Mouse (Mus musculus): ENCODE measurements at regions not wholly inside any gene's neighbourhood (a gene's known extent, or its start where the extent isn't known, plus 50 kb on each side); places are given as distances from the start of the nearest gene placed in this dataset.
"Not testable (repeated sequence)": the region's sequence is repeated elsewhere in the genome, so short reads cannot be mapped to it uniquely, and the experiment has no call there.

- no peak for DNase-seq
Observed at GRCm38 (mm10) chr16:8246445-8246844, 178.5 kb downstream of the Tmem114 start.

GRCm38 (mm10) chr16:8245612-8246011 lies 179.3 kb downstream of the Tmem114 start:
- no peak for DNase-seq

- no peak for DNase-seq
Observed at GRCm38 (mm10) chr16:8234351-8234750, 190.6 kb downstream of the Tmem114 start.

- DNase-seq: peak; percentile 35
Observed at GRCm38 (mm10) chr16:8232079-8232478, 192.9 kb downstream of the Tmem114 start.

GRCm38 (mm10) chr16:8223625-8224300 lies 201.2 kb downstream of the Tmem114 start:
- DNase-seq: no peak

GRCm38 (mm10) chr16:8208251-8209181 lies 216.4 kb downstream of the Tmem114 start:
- peak; percentile 54 for DNase-seq

GRCm38 (mm10) chr16:8205014-8205413 lies 219.9 kb downstream of the Tmem114 start:
- no peak for DNase-seq

GRCm38 (mm10) chr16:8201306-8201705 lies 223.6 kb downstream of the Tmem114 start:
- no peak for DNase-seq

- no peak for DNase-seq
Observed at GRCm38 (mm10) chr16:8198771-8199562, 226.0 kb downstream of the Tmem114 start.

- DNase-seq: no peak
Observed at GRCm38 (mm10) chr16:8189472-8190240, 235.3 kb downstream of the Tmem114 start.

GRCm38 (mm10) chr16:8189071-8189470 lies 235.9 kb downstream of the Tmem114 start:
- DNase-seq: no peak

GRCm38 (mm10) chr16:8188505-8188904 lies 236.4 kb downstream of the Tmem114 start:
- DNase-seq: no peak

GRCm38 (mm10) chr16:8184781-8185180 lies 240.2 kb downstream of the Tmem114 start:
- no peak for DNase-seq

- DNase-seq: no peak
Observed at GRCm38 (mm10) chr16:8178946-8179345, 246.0 kb downstream of the Tmem114 start.

- not testable (repeated sequence) for DNase-seq
Observed at GRCm38 (mm10) chr16:8177226-8177625, 247.7 kb downstream of the Tmem114 start.

- peak; percentile 5 for DNase-seq
Observed at GRCm38 (mm10) chr16:8176126-8176525, 248.8 kb downstream of the Tmem114 start.
